Mouse (Mus musculus): ENCODE data around the gene Gm20696. TPM values are rescaled to one million over a fixed set of nuclear protein-coding genes. Genes with fewer than 3 reads are reported as not detected.
A peak's percentile ranks its signal among the peaks of the same experiment; 100 is the strongest.

Gm20696 gene
- polyA plus RNA-seq, 1 experiment from 2014 or later, result 3.9 TPM

DNA sequence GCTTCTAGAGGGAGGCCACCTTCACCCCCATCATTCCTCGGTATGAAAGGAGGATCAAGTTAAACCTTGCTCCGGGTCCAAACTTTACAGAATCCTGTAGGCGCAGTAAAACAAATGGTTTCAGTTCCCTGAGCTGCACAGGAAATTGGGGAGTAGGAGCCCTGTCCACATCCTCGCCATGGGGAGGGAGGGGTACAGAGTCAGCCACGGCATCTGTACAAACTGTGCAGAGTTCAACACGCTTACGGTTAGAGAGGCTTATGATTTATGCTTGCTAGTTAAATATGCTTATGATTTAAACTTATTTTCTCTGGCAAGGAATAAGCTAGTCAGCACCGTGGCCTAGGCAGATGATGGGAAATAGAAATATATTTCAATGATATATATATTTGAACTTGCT, 47.1 kb downstream of the Gm20696 start:
- 89% methylated on average over 8 of the region's 8 CpGs for WGBS

DNA sequence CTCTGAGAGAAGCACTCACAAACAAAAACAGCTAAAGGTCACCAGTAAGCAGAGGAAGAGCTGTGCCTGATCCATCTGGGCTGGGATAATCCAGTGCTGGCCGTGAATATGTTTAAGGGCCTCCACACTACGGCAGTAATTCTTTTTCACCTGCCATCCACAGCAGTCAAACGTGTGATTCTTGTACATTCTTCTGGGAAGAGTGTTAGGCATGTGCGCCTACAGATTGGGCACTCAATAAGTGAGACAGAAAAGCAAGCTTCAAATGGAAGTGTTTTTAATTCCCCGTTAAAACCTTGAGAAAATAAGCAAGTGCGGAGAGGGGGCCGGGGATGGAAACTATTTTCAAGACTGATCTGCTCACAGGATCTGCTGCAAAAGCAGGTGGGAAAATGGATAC, 48.7 kb downstream of the Gm20696 start:
- peaks cover 7% of the 10 kb centered on the region; the same call in 1 of the 2 replicates for H3K27me3 ChIP-seq
- WGBS, result 64% methylated on average over 7 of the region's 7 CpGs
- no peak overlapping the region for H3K9ac ChIP-seq
- no peaks in the 10 kb centered on the region for H3K36me3 ChIP-seq (ENCODE audit: poor library complexity, severe bottlenecking)
- no peaks in the 10 kb centered on the region for H3K9me3 ChIP-seq (replicated peaks)
- no peak for ATAC-seq
- H3K27ac ChIP-seq, result no peak overlapping the region
- no peak overlapping the region for H3K4me3 ChIP-seq
- H3K4me1 ChIP-seq, result peaks cover 11% of the 10 kb centered on the region
- H3K4me2 ChIP-seq, result no peak overlapping the region

More for the DNA sequence above, 47.1 kb downstream of the Gm20696 start:
- no peak overlapping the region for H3K4me3 ChIP-seq
- no peak overlapping the region for H3K27ac ChIP-seq
- ATAC-seq, result no peak
- no peaks in the 10 kb centered on the region for H3K36me3 ChIP-seq (ENCODE audit: poor library complexity, severe bottlenecking)
- no peaks in the 10 kb centered on the region for H3K9me3 ChIP-seq (replicated peaks)
- H3K9ac ChIP-seq, result no peak overlapping the region
- H3K4me2 ChIP-seq, result no peak overlapping the region
- peaks cover 17% of the 10 kb centered on the region for H3K4me1 ChIP-seq
- peaks cover 2% of the 10 kb centered on the region; the same call in 1 of the 2 replicates for H3K27me3 ChIP-seq

DNA sequence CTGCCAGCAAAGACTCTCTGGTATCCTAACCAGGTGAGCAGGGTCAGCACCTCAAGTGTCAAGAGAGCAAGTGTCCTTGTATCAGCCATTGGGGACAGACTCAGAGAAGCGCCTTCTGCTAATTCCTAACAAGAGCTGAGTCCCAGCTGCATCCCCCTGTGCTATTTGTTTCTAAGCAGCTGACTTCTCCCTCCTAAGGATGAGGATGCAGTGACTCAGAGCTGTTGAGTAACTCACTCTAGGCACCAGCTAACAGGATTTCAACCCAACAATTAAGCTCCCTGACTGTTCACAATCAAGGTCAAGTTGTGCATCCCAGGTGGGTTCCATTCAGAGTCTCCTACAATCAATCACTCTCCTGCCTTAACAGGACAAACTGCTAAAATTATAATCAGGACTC, 49.2 kb downstream of the Gm20696 start:
- no peak for ATAC-seq
- Histone ChIP-seq H3K4me1 (peaks cover 11% of the 10 kb centered on the region), H3K4me3 (no peak overlapping the region), H3K9me3 (replicated peaks) (no peaks in the 10 kb centered on the region), H3K4me2 (no peak overlapping the region), H3K36me3 (ENCODE audit: poor library complexity, severe bottlenecking) (no peaks in the 10 kb centered on the region), H3K27me3 (peaks cover 7% of the 10 kb centered on the region; the same call in 1 of the 2 replicates), H3K9ac (no peak overlapping the region), H3K27ac (no peak overlapping the region)
- 57% methylated on average over 1 of the region's 1 CpGs for WGBS

DNA sequence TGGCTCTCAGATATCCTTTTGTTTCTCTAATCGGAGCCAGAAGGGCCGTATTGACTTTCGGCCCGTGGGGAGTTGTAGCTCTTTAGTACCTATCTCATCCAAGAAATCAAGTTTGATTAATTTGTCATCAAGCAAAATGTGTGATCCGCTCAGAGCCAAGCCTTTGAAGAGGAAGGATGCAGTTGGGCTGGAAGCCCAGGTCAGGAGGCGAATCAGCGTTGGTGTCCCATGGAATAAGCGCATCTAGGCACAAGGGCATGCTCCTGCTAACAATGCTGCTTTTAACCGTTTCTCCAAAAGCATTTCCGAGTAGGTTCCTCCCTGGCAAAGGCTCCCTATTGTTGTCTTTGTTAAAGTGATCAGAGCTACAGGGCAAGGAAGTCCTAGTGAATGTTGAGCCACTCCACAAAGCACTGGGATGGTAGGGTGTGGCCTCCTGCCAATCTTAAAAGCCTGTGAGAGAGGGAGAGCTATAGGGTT, 51.3 kb downstream of the Gm20696 start:
- 13% methylated on average over 10 of the region's 10 CpGs for WGBS
- no peak for ATAC-seq
- H3K4me3 ChIP-seq, result no peak overlapping the region

DNA sequence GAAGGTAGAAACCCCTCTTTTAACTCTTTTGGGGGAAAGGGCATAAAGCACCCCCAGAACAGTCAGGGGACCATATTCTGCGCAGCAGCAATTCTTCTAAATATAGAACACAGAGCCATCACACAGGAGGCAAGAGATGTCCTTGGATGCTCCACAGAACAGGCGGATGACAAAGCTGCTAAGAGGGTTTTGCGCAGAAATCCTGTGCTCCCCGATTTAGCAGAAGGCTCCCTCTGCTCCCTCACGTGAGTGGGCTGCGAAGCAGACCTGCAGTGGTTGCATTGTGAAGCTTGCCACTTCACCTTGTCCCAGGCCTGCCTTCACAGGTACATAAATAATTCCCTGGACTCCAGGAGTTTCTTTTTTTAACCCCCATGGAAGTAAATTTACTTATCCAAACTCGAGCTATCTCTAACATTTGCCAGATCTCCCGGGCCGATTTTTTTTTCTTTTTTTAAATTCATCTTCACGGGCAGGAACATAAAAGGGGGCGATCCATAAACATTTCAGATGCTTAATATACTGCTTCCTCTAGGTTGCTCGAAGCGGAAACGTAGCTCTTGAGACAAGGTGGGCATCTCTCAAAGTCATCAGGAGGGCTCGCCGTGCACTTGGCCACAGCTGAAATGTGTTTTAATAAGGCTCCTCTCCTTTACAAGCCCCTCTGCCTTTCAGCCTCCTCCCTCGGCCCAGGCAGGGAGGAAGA, 51.9 kb downstream of the Gm20696 start:
- H3K27ac ChIP-seq, result no peak overlapping the region
- 70% methylated on average over 17 of the region's 17 CpGs for WGBS
- no peak overlapping the region for H3K9ac ChIP-seq
- no peaks in the 10 kb centered on the region for H3K9me3 ChIP-seq (replicated peaks)
- no peaks in the 10 kb centered on the region for H3K36me3 ChIP-seq (ENCODE audit: poor library complexity, severe bottlenecking)
- H3K27me3 ChIP-seq, result peaks cover 7% of the 10 kb centered on the region; the same call in 1 of the 2 replicates
- no peak overlapping the region for H3K4me3 ChIP-seq
- no peak for ATAC-seq
- H3K4me1 ChIP-seq, result peaks cover 11% of the 10 kb centered on the region
- H3K4me2 ChIP-seq, result no peak overlapping the region

More for the DNA sequence above, 51.3 kb downstream of the Gm20696 start:
- peaks cover 7% of the 10 kb centered on the region; the same call in 1 of the 2 replicates for H3K27me3 ChIP-seq
- H3K27ac ChIP-seq, result no peak overlapping the region; the same call in 1 of the 2 replicates
- H3K4me1 ChIP-seq, result peaks cover 11% of the 10 kb centered on the region
- H3K9ac ChIP-seq, result no peak overlapping the region
- no peaks in the 10 kb centered on the region for H3K36me3 ChIP-seq (ENCODE audit: poor library complexity, severe bottlenecking)
- H3K9me3 ChIP-seq (replicated peaks), result no peaks in the 10 kb centered on the region
- no peak overlapping the region for H3K4me2 ChIP-seq

DNA sequence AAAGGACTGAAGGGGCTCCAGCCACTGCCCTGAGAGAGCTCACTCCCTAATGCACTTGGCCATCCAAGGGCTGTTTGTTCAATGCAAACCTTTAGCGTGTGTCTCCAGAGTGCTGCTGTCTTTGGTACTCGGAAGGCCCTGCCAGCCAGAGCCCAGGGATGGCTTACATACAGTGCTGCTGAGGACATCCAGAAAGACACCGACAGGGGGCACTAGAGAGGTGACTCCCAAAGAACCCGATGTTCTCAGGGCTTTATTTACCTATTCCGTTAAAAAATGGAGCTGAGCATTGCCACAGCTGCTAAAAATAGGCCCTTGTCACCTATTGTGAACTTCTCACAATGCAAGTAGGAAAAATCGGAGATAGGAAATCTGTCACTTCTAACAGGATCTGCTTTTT, 54.7 kb downstream of the Gm20696 start:
- Histone ChIP-seq H3K9me3 (replicated peaks) (no peaks in the 10 kb centered on the region), H3K9ac (no peak overlapping the region), H3K27ac (no peak overlapping the region), H3K4me1 (peaks cover 11% of the 10 kb centered on the region), H3K27me3 (peaks cover 7% of the 10 kb centered on the region; the same call in 1 of the 2 replicates), H3K4me2 (no peak overlapping the region), H3K36me3 (ENCODE audit: poor library complexity, severe bottlenecking) (no peaks in the 10 kb centered on the region), H3K4me3 (no peak overlapping the region)
- 61% methylated on average over 6 of the region's 6 CpGs for WGBS
- ATAC-seq, result no peak

DNA sequence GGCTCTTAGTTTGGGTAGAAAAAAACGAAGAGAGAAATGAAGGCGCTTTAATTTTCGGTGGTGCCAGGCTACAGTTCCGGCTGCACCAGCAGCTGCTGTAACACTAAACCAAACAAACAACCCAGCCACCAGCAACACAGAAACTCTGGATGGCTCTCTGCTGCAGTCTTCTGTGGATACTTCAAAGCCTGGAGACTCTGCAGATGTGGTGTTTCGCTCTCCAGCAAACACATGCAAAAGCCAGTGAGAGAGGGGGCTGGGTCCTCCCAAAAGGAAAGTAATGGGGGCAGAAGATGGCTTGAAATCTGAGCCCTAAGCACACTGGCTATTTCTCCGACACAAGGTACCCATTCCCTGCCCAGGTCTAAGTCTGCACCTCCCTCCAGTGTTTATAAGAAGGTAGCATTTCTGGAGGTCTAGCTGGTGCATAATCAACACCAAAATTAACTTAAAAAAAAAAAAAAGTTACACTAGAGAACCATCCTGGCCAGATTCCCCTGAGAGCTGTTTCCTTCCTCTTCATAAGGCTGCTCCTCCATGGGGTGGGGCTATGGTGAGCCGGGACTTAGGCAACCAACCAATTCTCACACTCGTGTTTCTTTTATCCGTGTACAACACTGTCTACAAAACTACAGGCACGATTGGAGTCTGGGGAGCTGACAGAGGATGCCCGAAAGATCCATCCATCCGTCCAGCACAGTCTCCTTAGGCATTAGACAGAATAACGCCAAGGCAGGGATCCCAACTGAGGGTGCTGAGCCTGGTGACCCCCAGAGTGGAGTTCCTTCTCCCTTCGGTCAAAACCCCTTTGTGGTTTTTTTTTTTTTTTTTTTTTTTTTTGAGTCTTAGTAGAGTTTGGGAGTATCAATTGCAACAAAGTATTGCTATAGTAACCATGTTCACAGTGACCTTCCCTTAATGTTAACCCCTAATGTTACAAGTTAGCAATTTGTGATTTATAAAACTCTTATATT, 55.9 kb downstream of the Gm20696 start:
- Histone ChIP-seq H3K36me3 (ENCODE audit: poor library complexity, severe bottlenecking) (no peaks in the 10 kb centered on the region), H3K27me3 (peaks cover 7% of the 10 kb centered on the region; the same call in 1 of the 2 replicates), H3K9me3 (replicated peaks) (no peaks in the 10 kb centered on the region), H3K9ac (no peak overlapping the region), H3K4me1 (peaks cover 12% of the 10 kb centered on the region), H3K27ac (no peak overlapping the region), H3K4me3 (no peak overlapping the region), H3K4me2 (no peak overlapping the region)
- 66% methylated on average over 14 of the region's 14 CpGs for WGBS
- no peak for ATAC-seq

DNA sequence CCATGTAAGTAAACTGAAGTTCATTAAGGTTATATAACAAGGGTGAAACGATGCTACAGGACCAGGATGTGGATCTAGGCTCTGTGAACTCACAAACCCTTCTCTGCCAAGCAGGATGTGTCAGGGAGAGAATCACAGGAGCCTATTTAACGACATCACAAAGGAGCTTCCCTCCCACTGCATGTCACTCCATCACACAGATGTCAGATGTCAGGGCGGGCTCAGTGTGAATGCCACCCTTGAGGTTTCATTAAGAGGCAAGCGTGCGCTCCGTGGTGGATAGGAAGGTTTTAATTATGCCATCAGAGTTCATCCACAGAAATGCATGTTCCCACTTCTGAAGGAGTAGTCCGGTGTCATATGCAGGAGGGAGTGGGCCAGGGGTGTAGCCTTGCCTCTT, 60.5 kb downstream of the Gm20696 start:
- Histone ChIP-seq H3K36me3 (ENCODE audit: poor library complexity, severe bottlenecking) (no peaks in the 10 kb centered on the region), H3K4me2 (no peak overlapping the region), H3K4me1 (0 out of 2 replicates have a peak, but pooled peaks cover 10% of the 10 kb centered on the region), H3K27ac (no peak overlapping the region), H3K9me3 (replicated peaks) (no peaks in the 10 kb centered on the region), H3K9ac (no peak overlapping the region), H3K4me3 (no peak overlapping the region), H3K27me3 (no peaks in the 10 kb centered on the region)
- ATAC-seq, result 0 out of 2 replicates have a peak, but pooled peaks have one; percentile 38
- WGBS, result 61% methylated on average over 7 of the region's 7 CpGs

DNA sequence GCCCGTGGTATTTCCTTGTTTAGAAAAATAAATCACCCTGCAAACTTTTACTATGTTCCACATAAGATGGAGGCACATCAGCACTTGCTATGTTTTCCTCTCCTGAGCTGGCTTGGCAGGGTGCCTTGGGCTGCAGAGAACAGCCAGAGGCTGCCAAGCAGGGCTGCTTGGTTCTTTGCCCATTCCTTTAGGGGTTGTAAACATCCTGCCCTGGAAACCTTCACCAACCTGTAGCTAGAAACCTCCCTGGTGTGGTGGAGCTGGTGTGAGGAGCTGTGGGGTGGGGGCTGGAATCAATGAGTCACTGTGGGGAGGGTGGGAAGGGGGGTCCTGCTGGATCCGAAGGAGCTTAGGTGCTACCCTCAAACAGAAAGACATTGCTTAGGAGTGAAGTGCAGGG, 61.8 kb downstream of the Gm20696 start:
- peaks cover 16% of the 10 kb centered on the region for H3K4me1 ChIP-seq
- no peak overlapping the region for H3K4me2 ChIP-seq
- no peaks in the 10 kb centered on the region for H3K36me3 ChIP-seq (ENCODE audit: poor library complexity, severe bottlenecking)
- H3K27ac ChIP-seq, result no peak overlapping the region
- no peak overlapping the region for H3K9ac ChIP-seq
- whole genome bisulfite sequencing, result 76% methylated on average over 2 of the region's 2 CpGs
- no peaks in the 10 kb centered on the region for H3K27me3 ChIP-seq
- no peak overlapping the region for H3K4me3 ChIP-seq
- H3K9me3 ChIP-seq (replicated peaks), result no peaks in the 10 kb centered on the region
- ATAC-seq, result no peak

DNA sequence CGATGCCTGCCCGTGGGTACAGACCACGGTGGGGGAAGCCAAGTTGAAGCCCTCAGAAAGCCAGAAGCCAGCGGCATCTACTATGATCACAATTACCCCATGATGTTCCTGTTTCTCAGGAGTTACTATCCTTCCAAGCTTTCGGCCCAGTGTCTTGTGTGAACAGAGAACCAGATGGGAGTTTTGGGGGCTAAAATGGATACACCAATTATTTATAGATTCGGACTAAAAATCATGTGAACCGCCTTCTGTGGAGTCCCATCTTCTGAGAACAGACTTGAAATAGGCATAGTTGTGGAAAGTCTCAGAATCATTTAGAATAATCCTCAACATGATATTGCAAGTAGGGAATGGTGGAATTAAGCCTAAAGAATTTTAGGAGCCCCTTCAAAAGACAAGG, 64.2 kb downstream of the Gm20696 start:
- Histone ChIP-seq H3K36me3 (ENCODE audit: poor library complexity, severe bottlenecking) (no peaks in the 10 kb centered on the region), H3K4me2 (no peak overlapping the region), H3K27me3 (no peaks in the 10 kb centered on the region), H3K4me3 (no peak overlapping the region), H3K9ac (no peak overlapping the region), H3K9me3 (replicated peaks) (no peaks in the 10 kb centered on the region), H3K27ac (no peak overlapping the region), H3K4me1 (peaks cover 26% of the 10 kb centered on the region)
- ATAC-seq, result no peak
- 92% methylated on average over 7 of the region's 7 CpGs for WGBS

DNA sequence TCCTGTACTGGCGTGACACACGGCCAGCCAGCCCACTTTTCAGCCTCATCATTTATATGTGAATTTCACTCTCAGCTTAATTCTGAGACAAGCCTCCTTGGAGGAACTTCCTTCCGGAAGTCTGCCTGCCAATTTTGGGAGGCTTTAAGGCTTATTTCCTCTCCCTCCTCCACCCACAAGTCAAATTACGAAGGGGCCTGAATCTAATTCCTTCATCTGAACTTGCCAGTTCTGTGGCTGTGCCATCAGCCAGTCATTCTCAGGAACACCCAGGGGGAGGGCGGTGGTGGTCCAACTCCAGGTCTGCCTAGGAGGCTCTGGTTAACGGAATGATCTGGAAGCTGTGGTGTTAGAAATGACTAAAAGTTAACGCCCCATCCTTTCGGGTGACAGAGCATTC, 65.7 kb downstream of the Gm20696 start:
- Histone ChIP-seq H3K4me2 (no peak overlapping the region), H3K27me3 (no peaks in the 10 kb centered on the region), H3K9ac (no peak overlapping the region), H3K27ac (no peak overlapping the region), H3K4me1 (peaks cover 22% of the 10 kb centered on the region), H3K4me3 (no peak overlapping the region), H3K9me3 (replicated peaks) (no peaks in the 10 kb centered on the region), H3K36me3 (ENCODE audit: poor library complexity, severe bottlenecking) (no peaks in the 10 kb centered on the region)
- ATAC-seq, result no peak
- WGBS, result 76% methylated on average over 8 of the region's 8 CpGs
